Comparison of ENCODE assay signal across 15 mouse cellular contexts in genomic region chr9:107620954-107621353, GRCm38 (mm10). TPM values are rescaled to one million over a fixed set of nuclear protein-coding genes. Genes with fewer than 3 reads are reported as not detected.
A peak's percentile ranks its signal among the peaks of the same experiment; 100 is the strongest.
DNase-seq lines count a peak whose midpoint lies in the region; ATAC-seq and TF ChIP-seq lines count a peak whose summit lies in the region.
"Had no signal": no experiment of that assay in that cellular context is flagged by ENCODE, and none has a peak within 500 bp of the region (broad histone marks: within the 10 kb centered on the region; RNA-seq: fewer than 3 reads in every experiment).

No protein-coding gene starts in this region.

- intact Hi-C loops in heart, postnatal 36 days (cut with DNase I) = no loop called here

- H3K9me3 ChIP-seq in heart, embryonic 14.5 days (ENCODE audit: control insufficient read depth, low read length) = no peaks in the 10 kb centered on the region
- no peaks in the 10 kb centered on the region for H3K9me3 ChIP-seq in liver, postnatal 0 days (ENCODE audit: low read length)
- H3K9me3 ChIP-seq in stomach, embryonic 14.5 days (ENCODE audit: control insufficient read depth, low read depth, low read length) = no peaks in the 10 kb centered on the region
- no peaks in the 10 kb centered on the region for H3K9me3 ChIP-seq in intestine, embryonic 15.5 days
- H3K9me3 ChIP-seq: limb, embryonic 10.5 days; liver, embryonic 15.5 days; midbrain, embryonic 10.5 days had no signal

- peaks cover 85% of the 10 kb centered on the region for H3K36me3 ChIP-seq in heart, embryonic 14.5 days (ENCODE audit: control insufficient read depth, insufficient read depth, low read length)
- H3K36me3 ChIP-seq in liver, postnatal 0 days (replicated peaks; ENCODE audit: insufficient read depth, low read length) = peaks cover 52% of the 10 kb centered on the region
- H3K36me3 ChIP-seq in stomach, embryonic 14.5 days (ENCODE audit: control insufficient read depth, insufficient read depth, low read length) = peaks cover 71% of the 10 kb centered on the region
- H3K36me3 ChIP-seq in intestine, embryonic 15.5 days = peaks cover 23% of the 10 kb centered on the region

- H3K4me3 ChIP-seq in heart, embryonic 14.5 days (ENCODE audit: control insufficient read depth in 1 of 2, insufficient read depth in 1 of 2, low read depth in 1 of 2, low read length in 2 of 2) = no peak overlapping the region
- no peak overlapping the region for H3K4me3 ChIP-seq in liver, postnatal 0 days (ENCODE audit: low read depth, low read length)
- H3K4me3 ChIP-seq in brown adipose tissue, adult 24 weeks (ENCODE audit: insufficient read depth, low read depth, low read length) = no peak overlapping the region
- H3K4me3 ChIP-seq in stomach, embryonic 14.5 days (ENCODE audit: low read depth, low read length) = no peak overlapping the region
- no peak overlapping the region for H3K4me3 ChIP-seq in intestine, embryonic 15.5 days (replicated peaks)
- H3K4me3 ChIP-seq: limb, embryonic 10.5 days; liver, embryonic 15.5 days; midbrain, embryonic 10.5 days; myocyte had no signal

- no peak overlapping the region for H3K4me2 ChIP-seq in heart, embryonic 14.5 days (ENCODE audit: low read length)
- no peak overlapping the region for H3K4me2 ChIP-seq in liver, postnatal 0 days (ENCODE audit: low read depth, low read length)
- no peak overlapping the region for H3K4me2 ChIP-seq in stomach, embryonic 14.5 days (replicated peaks; ENCODE audit: low read depth, low read length)
- no peak overlapping the region for H3K4me2 ChIP-seq in intestine, embryonic 15.5 days (replicated peaks)
- H3K4me2 ChIP-seq: liver, embryonic 15.5 days had no signal

- H3K4me1 ChIP-seq in heart, embryonic 14.5 days (ENCODE audit: control insufficient read depth in 2 of 2, insufficient read depth in 2 of 2, low read length in 2 of 2) = peaks cover 39 to 58% of the 10 kb centered on the region in 2 experiments
- peaks cover 41% of the 10 kb centered on the region for H3K4me1 ChIP-seq in liver, postnatal 0 days (ENCODE audit: insufficient read depth)
- peaks cover 45% of the 10 kb centered on the region for H3K4me1 ChIP-seq in brown adipose tissue, adult 24 weeks (ENCODE audit: control insufficient read depth, insufficient read depth, insufficient read length, low read length)
- peaks cover 38% of the 10 kb centered on the region for H3K4me1 ChIP-seq in stomach, embryonic 14.5 days (ENCODE audit: control insufficient read depth, insufficient read depth, low read length)
- H3K4me1 ChIP-seq in intestine, embryonic 15.5 days (replicated peaks) = peaks cover 42% of the 10 kb centered on the region

- no peak for DNase-seq in heart, postnatal 36 days
- no peak for DNase-seq in liver, postnatal 0 days
- DNase-seq in liver = no peak
- DNase-seq: adrenal gland, postnatal 10 days; embryo, embryonic 11 days; right cerebral cortex, postnatal 4 days had no signal

- H3K27ac ChIP-seq in heart, embryonic 14.5 days (replicated peaks in 1 of 2; ENCODE audit: control insufficient read depth in 1 of 2, insufficient read depth in 1 of 2, low read depth in 2 of 2, low read length in 2 of 2) = peak overlapping the region; percentile 26 to 94; a peak in 3 of 4 replicates
- H3K27ac ChIP-seq in liver, postnatal 0 days (ENCODE audit: low read depth) = peak overlapping the region; percentile 35; the same call in 1 of the 2 replicates
- H3K27ac ChIP-seq in brown adipose tissue, adult 24 weeks (replicated peaks; ENCODE audit: low read depth, low read length) = peak overlapping the region; percentile 28
- 0 out of 2 replicates have a peak overlapping the region, but pooled peaks have one; percentile 15 for H3K27ac ChIP-seq in stomach, embryonic 14.5 days (ENCODE audit: low read length)
- H3K27ac ChIP-seq in intestine, embryonic 15.5 days = no peak overlapping the region
- H3K27ac ChIP-seq: limb, embryonic 10.5 days; liver, embryonic 15.5 days; midbrain, embryonic 10.5 days had no signal

- 0 out of 2 replicates have a peak overlapping the region, but pooled peaks have one; percentile 12 for H3K9ac ChIP-seq in heart, embryonic 14.5 days (ENCODE audit: low read length)
- no peak overlapping the region for H3K9ac ChIP-seq in liver, postnatal 0 days (replicated peaks)
- no peak overlapping the region for H3K9ac ChIP-seq in stomach, embryonic 14.5 days (replicated peaks; ENCODE audit: low read depth, low read length)
- H3K9ac ChIP-seq in intestine, embryonic 15.5 days = no peak overlapping the region
- H3K9ac ChIP-seq: liver, embryonic 15.5 days had no signal

- TF ChIP-seq CTCF in liver, postnatal 0 days (IDR thresholded peaks at IDR 0.05; ENCODE audit: low read depth) = no peak

- TF ChIP-seq EP300 in liver, postnatal 0 days (IDR thresholded peaks at IDR 0.05; ENCODE audit: low read depth) = no peak

- ATAC-seq in heart, embryonic 14.5 days (ENCODE audit: insufficient number of reproducible peaks, insufficient read depth, low FRiP score, low read depth) = no peak
- no peak for ATAC-seq in liver, postnatal 0 days
- ATAC-seq in stomach, embryonic 14.5 days (ENCODE audit: insufficient number of reproducible peaks, insufficient read depth, low FRiP score, low read depth) = no peak
- no peak for ATAC-seq in intestine, embryonic 15.5 days
- ATAC-seq: hindbrain, embryonic 16.5 days had no signal

- H3K27me3 ChIP-seq in heart, embryonic 14.5 days (ENCODE audit: control insufficient read depth, insufficient read depth, low read length) = no peaks in the 10 kb centered on the region
- no peaks in the 10 kb centered on the region for H3K27me3 ChIP-seq in liver, postnatal 0 days (ENCODE audit: insufficient read depth, low read length)
- H3K27me3 ChIP-seq in stomach, embryonic 14.5 days (ENCODE audit: control insufficient read depth, insufficient read depth, low read length) = no peaks in the 10 kb centered on the region
- H3K27me3 ChIP-seq in intestine, embryonic 15.5 days (replicated peaks) = no peaks in the 10 kb centered on the region
- H3K27me3 ChIP-seq: liver, embryonic 15.5 days had no signal

RNA-seq across cellular contexts. Expression of gene Sema3b, which starts 11.9 kb away (rescaled TPM):
- 6.5 and 7.2 TPM in 2 replicates for polyA plus RNA-seq in heart, embryonic 14.5 days (2014; fragmentation: Nextera tagmentation; extraction: Ambion mirVana)
- total RNA-seq in heart, postnatal 36 days (2021) = 10 to 100 TPM; 18.5 to 22.0 TPM
- polyA plus RNA-seq in liver, postnatal 0 days (2015; fragmentation: Nextera tagmentation; extraction: Ambion mirVana) = 0.41 and 0.56 TPM in 2 replicates
- polyA plus RNA-seq in brown adipose tissue, adult 24 weeks (2012; ENCODE audit: insufficient read depth, insufficient read length, missing spikeins) = 3.3 and 3.8 TPM in 2 replicates
- 6.1 and 7.9 TPM in 2 replicates for polyA plus RNA-seq in stomach, embryonic 14.5 days (2014; fragmentation: Nextera tagmentation; extraction: Ambion mirVana)
- polyA plus RNA-seq in intestine, embryonic 15.5 days (2015; fragmentation: Nextera tagmentation; extraction: Ambion mirVana) = 34.7 and 37.5 TPM in 2 replicates

RNA-seq across cellular contexts. Expression of gene Gnai2, which starts 14.2 kb away (rescaled TPM):
- polyA plus RNA-seq in heart, embryonic 14.5 days (2014; fragmentation: Nextera tagmentation; extraction: Ambion mirVana) = 379 and 410 TPM in 2 replicates
- total RNA-seq in heart, postnatal 36 days (2021) = 100 to 1,000 TPM; 248 to 259 TPM
- polyA plus RNA-seq in liver, postnatal 0 days (2015; fragmentation: Nextera tagmentation; extraction: Ambion mirVana) = 146 and 159 TPM in 2 replicates
- polyA plus RNA-seq in brown adipose tissue, adult 24 weeks (2012; ENCODE audit: insufficient read depth, insufficient read length, missing spikeins) = 87.2 and 112 TPM in 2 replicates
- polyA plus RNA-seq in stomach, embryonic 14.5 days (2014; fragmentation: Nextera tagmentation; extraction: Ambion mirVana) = 359 TPM in 2 replicates
- 334 and 335 TPM in 2 replicates for polyA plus RNA-seq in intestine, embryonic 15.5 days (2015; fragmentation: Nextera tagmentation; extraction: Ambion mirVana)

RNA-seq across cellular contexts. Expression of gene Ifrd2, which starts 33.5 kb away (rescaled TPM):
- polyA plus RNA-seq in heart, embryonic 14.5 days (2014; fragmentation: Nextera tagmentation; extraction: Ambion mirVana) = 44.6 and 45.7 TPM in 2 replicates
- 10 to 100 TPM; 48.4 to 51.2 TPM for total RNA-seq in heart, postnatal 36 days (2021)
- polyA plus RNA-seq in liver, postnatal 0 days (2015; fragmentation: Nextera tagmentation; extraction: Ambion mirVana) = 63.6 and 68.0 TPM in 2 replicates
- 21.6 and 23.7 TPM in 2 replicates for polyA plus RNA-seq in brown adipose tissue, adult 24 weeks (2012; ENCODE audit: insufficient read depth, insufficient read length, missing spikeins)
- polyA plus RNA-seq in stomach, embryonic 14.5 days (2014; fragmentation: Nextera tagmentation; extraction: Ambion mirVana) = 54.0 and 61.1 TPM in 2 replicates
- 66.4 and 81.9 TPM in 2 replicates for polyA plus RNA-seq in intestine, embryonic 15.5 days (2015; fragmentation: Nextera tagmentation; extraction: Ambion mirVana)

RNA-seq across cellular contexts. Expression of gene Hyal3, which starts 40.3 kb away (rescaled TPM):
- polyA plus RNA-seq in heart, embryonic 14.5 days (2014; fragmentation: Nextera tagmentation; extraction: Ambion mirVana) = 0.46 and 0.53 TPM in 2 replicates
- under 1 TPM; 0.36 to 0.46 TPM for total RNA-seq in heart, postnatal 36 days (2021)
- 0.65 and 0.86 TPM in 2 replicates for polyA plus RNA-seq in liver, postnatal 0 days (2015; fragmentation: Nextera tagmentation; extraction: Ambion mirVana)
- 0.63 TPM in 1 of 2 replicates, not detected in the other for polyA plus RNA-seq in brown adipose tissue, adult 24 weeks (2012; ENCODE audit: insufficient read depth, insufficient read length, missing spikeins)
- 1.0 and 1.4 TPM in 2 replicates for polyA plus RNA-seq in stomach, embryonic 14.5 days (2014; fragmentation: Nextera tagmentation; extraction: Ambion mirVana)
- 0.74 and 0.97 TPM in 2 replicates for polyA plus RNA-seq in intestine, embryonic 15.5 days (2015; fragmentation: Nextera tagmentation; extraction: Ambion mirVana)

RNA-seq across cellular contexts. Expression of gene Naa80, which starts 42.3 kb away (rescaled TPM):
- polyA plus RNA-seq in heart, embryonic 14.5 days (2014; fragmentation: Nextera tagmentation; extraction: Ambion mirVana) = 10.0 and 14.9 TPM in 2 replicates
- total RNA-seq in heart, postnatal 36 days (2021) = 10 to 100 TPM; 16.6 to 19.1 TPM
- 10.4 and 11.6 TPM in 2 replicates for polyA plus RNA-seq in liver, postnatal 0 days (2015; fragmentation: Nextera tagmentation; extraction: Ambion mirVana)
- polyA plus RNA-seq in brown adipose tissue, adult 24 weeks (2012; ENCODE audit: insufficient read depth, insufficient read length, missing spikeins) = 25.9 and 31.3 TPM in 2 replicates
- 17.3 and 19.9 TPM in 2 replicates for polyA plus RNA-seq in stomach, embryonic 14.5 days (2014; fragmentation: Nextera tagmentation; extraction: Ambion mirVana)
- 15.1 and 19.1 TPM in 2 replicates for polyA plus RNA-seq in intestine, embryonic 15.5 days (2015; fragmentation: Nextera tagmentation; extraction: Ambion mirVana)
